Mouse (Mus musculus) spleen, postnatal 14 days (tissue): ENCODE measurements around the gene Paip2b.
"Not testable (repeated sequence)": the region's sequence is repeated elsewhere in the genome, so short reads cannot be mapped to it uniquely, and the experiment has no call there.

Source experiments
- DNase-seq, 2 experiments: peaks; one replicate each; pipeline ENCODE4 v3.0.0; 2021 to 2022; ENCODE audit warnings: low spot score in 2 of 2

Gene Paip2b

GRCm38 (mm10) chr6:83802033-83802432, 29.5 kb downstream of the Paip2b start:
- no peak for DNase-seq

GRCm38 (mm10) chr6:83796686-83797085, 34.9 kb downstream of the Paip2b start:
- DNase-seq: no peak

DNA sequence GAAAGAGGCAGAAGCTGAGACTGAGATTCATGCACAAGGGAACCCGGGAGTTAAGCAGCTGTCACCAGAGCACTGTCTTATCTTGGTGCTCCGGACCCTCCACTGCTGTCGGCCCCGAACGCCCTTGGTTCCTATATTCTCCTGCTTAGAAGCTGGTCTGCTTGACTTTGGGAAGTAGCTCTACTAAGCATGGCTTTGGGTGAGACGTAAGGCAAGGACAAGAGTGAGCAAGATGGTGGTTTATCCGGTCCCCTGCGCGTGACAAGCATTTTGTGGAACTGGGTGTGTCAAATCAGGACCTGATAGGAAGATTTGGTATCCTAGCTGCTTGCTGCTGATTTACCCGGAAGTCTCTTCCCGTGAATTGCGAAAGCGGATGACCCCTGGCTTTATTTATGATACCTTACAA, 36.0 kb downstream of the Paip2b start:
- DNase-seq: no peak

DNA sequence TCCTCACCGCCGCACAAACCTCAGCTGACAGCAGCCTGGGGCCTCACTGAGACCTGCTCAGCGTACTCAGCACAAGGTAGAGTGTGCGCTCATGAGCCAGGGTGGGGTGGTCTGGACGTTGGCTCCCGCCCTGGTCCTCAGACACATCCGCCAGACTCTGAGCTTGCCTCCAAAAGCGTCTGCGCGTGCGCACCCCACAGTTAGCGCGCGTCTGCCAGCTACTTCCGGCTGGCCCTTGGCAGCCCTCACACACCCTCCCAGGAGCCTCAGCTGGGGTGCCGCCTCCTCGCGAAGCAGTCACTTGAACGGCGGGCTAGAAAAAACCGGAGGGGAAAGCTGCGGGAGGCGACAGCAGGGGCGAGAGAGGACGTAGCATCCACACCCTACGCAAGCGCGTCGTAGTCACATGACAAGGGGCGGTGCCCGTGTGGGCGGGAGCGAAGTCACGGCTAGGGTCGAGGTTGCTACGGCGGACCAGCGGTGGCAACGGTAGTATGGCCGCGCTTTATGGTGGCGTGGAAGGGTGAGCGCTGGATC, 36.7 kb downstream of the Paip2b start, which contains the start of gene Nagk:
Gene Nagk (plus strand): TSS at position 223 of the 537 bp plus-strand sequence.
- peak; percentile 84 to 91 for DNase-seq

- DNase-seq: no peak
These were observed 40.2 kb downstream of the Paip2b start for GRCm38 (mm10) chr6:83791251-83791890.

DNA sequence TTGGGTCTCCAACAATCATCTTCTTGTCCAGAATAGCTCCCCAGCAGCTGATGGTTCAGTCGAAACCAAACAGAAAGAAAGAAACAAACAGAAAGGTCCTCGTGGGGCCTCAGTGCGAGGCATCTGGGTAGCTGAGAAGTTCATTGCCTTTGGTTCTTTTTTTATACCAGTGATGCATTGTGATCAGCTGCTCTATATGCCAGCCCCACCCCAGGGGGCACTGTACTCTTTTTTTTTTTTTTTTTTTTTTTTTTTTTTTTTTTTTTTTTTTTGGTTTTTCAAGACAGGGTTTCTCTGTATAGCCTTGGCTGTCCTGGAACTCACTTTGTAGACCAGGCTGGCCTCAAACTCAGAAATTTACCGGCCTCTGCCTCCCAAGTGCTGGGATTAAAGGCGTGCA, 41.0 kb downstream of the Paip2b start:
- DNase-seq: not testable (repeated sequence)

- no peak for DNase-seq
These were observed 43.0 kb downstream of the Paip2b start for GRCm38 (mm10) chr6:83788554-83788953.

GRCm38 (mm10) chr6:83786426-83786825, 45.1 kb downstream of the Paip2b start:
- no peak for DNase-seq

GRCm38 (mm10) chr6:83779026-83779425, 52.5 kb downstream of the Paip2b start:
- peak in 1 of 2 experiments; percentile 39 for DNase-seq

GRCm38 (mm10) chr6:83778306-83778705, 53.2 kb downstream of the Paip2b start:
- DNase-seq: no peak

DNA sequence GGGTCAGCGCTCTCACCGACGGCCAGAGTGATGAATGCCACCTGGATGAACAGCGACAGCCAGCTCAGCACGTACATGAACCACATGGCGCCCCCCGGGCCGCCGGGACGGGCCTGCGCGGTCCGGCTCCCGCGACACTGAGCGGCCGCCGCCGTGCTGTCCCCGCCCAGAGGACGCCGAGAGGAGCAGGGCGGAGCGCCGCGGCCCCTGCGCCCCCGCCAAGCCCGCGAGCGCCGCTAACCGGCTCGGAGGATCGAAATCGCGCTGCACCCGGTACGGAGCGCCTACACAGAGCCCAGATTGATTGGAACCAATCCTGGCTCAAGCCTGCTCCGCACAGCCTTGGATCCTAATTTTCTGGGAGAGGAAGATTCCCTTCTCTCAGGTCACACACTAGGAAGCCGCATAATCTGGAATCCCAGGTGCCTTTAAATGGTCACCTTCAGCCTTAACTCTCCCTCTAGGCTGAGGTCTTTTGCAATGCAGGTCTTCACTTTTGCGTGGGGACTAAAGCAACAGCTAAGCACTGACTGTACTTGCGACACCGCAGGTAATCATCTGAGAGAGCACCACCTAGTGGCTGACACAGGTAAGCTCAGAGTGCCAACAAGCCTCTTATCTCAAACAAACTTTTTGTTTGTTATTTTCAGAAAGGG, 55.8 kb downstream of the Paip2b start, which contains the start of gene Tex261:
Gene Tex261 (minus strand): TSS at position 176 of the 656 bp plus-strand sequence.
- DNase-seq: peak; percentile 84 to 86

- no peak for DNase-seq
These were observed 56.6 kb downstream of the Paip2b start for GRCm38 (mm10) chr6:83774781-83775563.

DNA sequence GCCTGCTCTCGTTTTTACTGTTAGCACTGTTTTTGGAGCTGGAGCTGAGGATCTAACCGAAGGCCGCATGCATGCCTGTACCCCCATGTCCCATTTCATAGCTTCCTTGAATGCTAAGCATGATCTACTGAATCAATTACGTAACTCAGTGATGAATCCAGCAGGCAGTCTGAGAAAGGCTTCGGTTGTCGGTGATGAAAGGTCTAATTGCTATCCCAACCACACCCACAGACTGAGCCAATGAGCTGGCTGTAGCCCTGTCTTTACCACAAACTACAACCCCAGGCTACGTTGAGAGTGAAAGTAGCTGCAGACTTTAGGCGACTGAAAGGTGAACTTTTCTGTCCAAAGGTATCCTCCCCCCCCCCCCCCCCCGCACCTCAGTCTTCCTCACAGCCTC, 57.4 kb downstream of the Paip2b start:
- no peak for DNase-seq

GRCm38 (mm10) chr6:83768485-83768884, 63.1 kb downstream of the Paip2b start:
- no peak for DNase-seq

GRCm38 (mm10) chr6:83766982-83767381, 64.6 kb downstream of the Paip2b start:
- DNase-seq: no peak

DNA sequence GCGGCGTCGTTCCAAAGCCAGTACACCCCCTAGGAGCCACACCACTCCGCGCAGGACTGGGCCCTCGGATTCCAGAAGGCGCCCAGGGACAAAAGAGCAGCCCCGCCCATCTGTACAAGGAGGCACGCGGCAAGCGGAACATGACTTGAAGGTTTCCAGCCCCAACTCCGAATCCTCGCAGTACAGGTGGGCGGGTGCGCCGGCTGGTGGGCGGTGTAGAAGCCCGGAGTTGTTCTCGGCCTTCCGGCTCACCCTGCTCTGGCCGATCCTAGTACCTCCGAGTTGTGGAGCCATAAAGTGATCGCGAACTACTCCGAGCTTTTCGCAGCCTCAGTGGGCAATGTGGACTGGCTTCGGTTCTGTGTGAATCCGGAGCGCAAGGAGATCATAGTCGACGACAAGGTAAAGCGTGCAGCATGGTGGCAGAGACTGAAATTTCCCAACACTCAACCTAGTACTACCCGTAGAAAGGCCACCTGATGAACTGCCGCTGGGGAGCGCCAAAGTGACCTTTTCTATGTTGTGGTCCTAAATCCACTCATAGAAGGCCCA, 68.6 kb downstream of the Paip2b start:
- no peak for DNase-seq

GRCm38 (mm10) chr6:83762344-83762743, 69.2 kb downstream of the Paip2b start, which contains the start of gene Ankrd53:
Gene Ankrd53, plus strand, starts transcription at chr6:83762644.
- no peak for DNase-seq

DNA sequence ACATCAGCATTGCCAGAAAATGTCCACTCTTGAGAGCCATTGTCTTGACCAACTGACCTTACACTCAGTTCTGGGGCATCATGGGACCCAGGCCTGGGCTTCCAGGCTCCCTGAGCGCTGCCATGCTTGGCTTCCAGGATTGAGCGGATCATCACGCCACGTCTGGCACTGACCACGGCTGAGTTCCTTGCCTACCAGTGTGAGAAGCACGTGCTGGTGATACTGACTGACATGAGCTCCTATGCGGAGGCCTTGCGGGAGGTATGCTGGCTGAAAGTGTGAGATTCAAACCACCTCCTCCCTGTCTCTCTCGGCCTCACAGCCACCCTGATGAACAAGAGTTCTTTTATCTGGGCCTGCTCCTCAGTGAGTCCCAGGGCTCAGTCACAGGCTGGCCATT, 75.5 kb downstream of the Paip2b start:
- no peak for DNase-seq
